Mouse (Mus musculus) embryonic stem cell, embryonic (primary cell): ENCODE data around the gene Elfn2.

Experiments used
- CTCF ChIA-PET, 4 experiments: fragments of 300-600 bp in 2 of 4; fragments of 350-600 bp in 2 of 4; sonication (Branson Sonifier 250); formaldehyde crosslinking; loops; one replicate each; lab custom pipeline; 2022; ENCODE audit warnings: inconsistent platforms in 2 of 4; lab: Charles Lee
- POLR2A ChIA-PET, 4 experiments: fragments of 300-600 bp in 2 of 4; fragments of 350-600 bp in 2 of 4; sonication (Branson Sonifier 250); formaldehyde crosslinking; loops; one replicate each; lab custom pipeline; 2022; ENCODE audit warnings: antibody characterized with exemption in 4 of 4, inconsistent platforms in 1 of 4; lab: Charles Lee

Gene Elfn2

DNA sequence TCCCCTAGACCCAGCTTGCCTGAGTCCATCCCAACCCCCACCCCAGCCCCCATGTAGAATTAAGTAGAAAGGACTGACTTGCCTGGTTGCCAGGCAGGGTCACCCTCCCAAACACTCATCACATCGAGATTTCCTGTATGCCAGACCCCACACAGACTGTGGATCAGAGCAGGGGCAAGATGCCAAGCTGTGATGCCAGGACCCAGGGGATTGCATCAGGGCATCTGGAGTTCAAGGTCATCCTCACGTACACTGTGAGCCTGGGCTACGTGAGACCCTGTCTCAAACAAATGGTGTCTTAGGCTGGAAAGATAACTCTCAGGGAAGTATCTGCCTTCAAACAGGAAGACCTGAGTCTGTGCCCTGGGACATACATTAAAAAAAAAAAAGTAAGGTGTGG, 11.9 kb downstream of the Elfn2 start:
- POLR2A ChIA-PET, result interaction anchor here in 1 of 4 experiments (0.7 kb wide), 1 partner anchor 46 kb away, joined by 4 read pairs; no protein-coding TSS in a partner anchor
- CTCF ChIA-PET, result no interaction called here

DNA sequence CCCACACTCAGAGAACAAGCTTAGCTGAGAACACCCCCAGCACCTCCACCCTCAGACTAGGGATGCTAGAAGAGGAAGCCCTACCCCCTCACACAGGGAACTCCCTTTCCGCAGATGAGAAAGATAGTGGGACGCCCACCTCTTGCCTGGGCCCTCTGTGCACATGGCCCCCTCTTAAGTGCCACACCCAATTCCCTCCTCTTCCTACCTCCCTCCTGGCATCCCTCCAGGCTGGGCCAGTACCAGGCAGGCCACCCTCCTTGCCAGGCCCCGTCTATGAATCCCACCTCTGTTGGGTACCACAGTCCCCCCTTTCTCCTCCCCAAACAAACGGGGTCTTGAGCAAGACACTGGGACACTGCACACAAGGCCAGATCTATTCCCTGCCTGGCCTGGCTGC, 13.7 kb downstream of the Elfn2 start:
- CTCF ChIA-PET, result no interaction called here
- POLR2A ChIA-PET, result no interaction called here

DNA sequence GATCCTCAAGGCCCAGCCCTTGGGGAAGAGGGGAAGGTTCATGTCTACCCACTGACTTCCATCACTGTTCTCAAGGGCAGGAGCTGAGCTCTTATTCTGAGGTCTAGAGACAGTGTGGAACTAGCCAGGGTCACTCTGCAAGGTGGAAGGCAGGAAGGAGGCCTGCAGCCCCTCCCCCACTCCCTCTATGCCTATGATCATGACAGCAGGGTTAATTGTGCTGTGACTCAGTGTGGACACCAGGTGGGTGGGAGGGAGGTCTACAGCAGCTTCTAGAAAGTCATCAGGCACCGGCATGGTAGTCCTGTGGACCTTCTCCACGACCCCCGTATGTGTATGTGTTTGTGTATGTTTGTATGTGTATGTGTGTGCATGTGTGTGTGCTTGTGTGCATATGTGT, 14.6 kb downstream of the Elfn2 start:
- CTCF ChIA-PET, result no interaction called here
- POLR2A ChIA-PET, result no interaction called here

DNA sequence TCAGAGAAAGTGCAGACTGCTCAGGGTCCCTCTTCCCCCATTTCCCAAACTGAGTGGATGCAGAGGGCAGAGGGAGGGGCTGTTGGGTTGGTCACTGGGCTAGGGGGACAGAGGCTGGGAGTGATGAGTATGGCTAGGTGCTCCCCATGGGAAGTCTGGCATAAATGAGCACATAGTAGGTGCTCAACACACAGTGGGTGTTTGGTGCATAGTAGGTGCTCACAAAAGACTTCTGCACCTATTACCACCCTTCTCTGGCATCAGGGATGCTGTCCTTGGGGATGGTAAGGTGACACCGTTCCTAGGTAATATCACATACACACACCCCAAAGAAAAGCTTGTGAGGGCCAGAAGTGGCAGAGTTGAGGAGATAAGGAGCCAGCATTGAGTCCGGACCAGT, 18.2 kb downstream of the Elfn2 start:
- CTCF ChIA-PET, result no interaction called here
- POLR2A ChIA-PET, result no interaction called here

DNA sequence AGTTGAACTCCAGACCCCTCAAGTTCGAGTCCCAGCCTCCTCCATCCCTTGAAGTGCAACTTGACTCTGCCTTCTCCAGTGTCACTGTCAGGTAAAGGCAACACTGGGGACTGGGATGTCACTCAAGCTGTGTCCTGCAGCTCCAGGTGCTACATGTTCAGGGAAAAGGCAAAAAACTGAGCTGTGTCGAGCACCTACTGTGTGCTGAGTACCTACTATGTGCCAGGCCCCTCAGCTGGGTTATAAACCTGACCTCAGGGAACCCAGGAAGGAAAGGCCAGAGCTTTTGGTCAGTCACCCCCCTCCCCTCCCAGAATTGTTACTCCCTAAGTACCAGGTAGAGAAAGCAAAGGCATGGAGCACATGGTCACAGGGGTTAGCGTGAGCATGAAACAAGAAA, 19.1 kb downstream of the Elfn2 start:
- CTCF ChIA-PET, result no interaction called here
- POLR2A ChIA-PET, result interaction anchor here in 1 of 4 experiments (0.6 kb wide), 1 partner anchor 620 kb away, joined by 3 read pairs; no protein-coding TSS in a partner anchor

DNA sequence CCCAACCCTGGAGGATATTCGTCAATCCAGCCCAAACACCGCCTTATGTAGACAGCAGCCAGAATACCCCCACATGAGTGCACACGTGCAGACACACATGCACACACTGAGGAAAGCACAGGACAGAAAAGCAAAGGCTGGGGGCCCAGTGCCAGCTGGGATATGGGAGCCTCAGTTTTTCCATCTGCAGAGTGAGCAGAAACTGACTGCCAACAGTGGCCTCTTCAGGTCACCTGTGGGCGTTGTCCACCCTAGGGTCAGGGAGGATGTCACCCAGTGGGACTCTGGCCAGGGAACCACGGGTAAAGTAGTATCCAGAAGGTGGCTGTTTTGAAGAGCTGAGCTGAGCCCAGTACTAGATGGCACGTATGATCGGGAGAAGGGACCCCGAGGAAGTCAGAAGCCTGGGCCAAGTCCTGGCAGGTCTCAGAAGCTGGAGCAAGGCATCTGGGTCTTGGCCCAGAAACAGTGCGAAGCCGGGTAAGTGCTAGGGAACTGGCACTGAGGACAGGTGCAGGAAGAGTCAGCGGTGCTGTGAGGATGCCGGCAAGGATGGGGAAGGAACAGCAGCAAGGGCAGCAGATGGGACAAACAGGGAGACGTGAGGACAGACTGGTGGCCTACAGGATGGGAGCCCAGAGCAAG, 20.0 kb downstream of the Elfn2 start:
- POLR2A ChIA-PET, result no interaction called here
- CTCF ChIA-PET, result interaction anchor here in 2 of 4 experiments (0.6 to 0.7 kb wide), 3 partner anchors 165 to 1049 kb away, joined by 3 to 13 read pairs (median 6); no protein-coding TSS in a partner anchor

DNA sequence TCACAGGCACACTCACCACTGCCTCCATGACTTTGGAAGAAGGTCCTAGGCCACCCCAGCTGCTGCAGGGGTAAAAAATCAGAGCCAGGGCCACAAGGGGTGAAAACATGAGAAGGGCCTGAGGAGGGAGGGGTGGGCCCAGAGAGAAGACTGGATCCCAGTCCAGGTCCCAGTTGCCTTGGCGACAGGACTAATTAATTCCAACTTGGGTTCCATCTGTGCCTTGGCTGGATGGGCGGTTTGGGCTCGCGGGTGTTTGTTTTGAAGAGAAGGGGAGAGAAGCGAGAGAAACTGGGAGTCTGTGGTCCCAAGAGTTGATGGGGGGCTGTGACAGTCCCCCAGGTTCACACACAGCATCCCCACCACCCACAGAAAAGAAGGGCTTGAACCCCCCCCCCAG, 20.5 kb downstream of the Elfn2 start:
- POLR2A ChIA-PET, result no interaction called here
- CTCF ChIA-PET, result interaction anchor here in 2 of 4 experiments (0.6 to 0.7 kb wide), 2 partner anchors 165 to 245 kb away, joined by 6 to 13 read pairs; no protein-coding TSS in a partner anchor

DNA sequence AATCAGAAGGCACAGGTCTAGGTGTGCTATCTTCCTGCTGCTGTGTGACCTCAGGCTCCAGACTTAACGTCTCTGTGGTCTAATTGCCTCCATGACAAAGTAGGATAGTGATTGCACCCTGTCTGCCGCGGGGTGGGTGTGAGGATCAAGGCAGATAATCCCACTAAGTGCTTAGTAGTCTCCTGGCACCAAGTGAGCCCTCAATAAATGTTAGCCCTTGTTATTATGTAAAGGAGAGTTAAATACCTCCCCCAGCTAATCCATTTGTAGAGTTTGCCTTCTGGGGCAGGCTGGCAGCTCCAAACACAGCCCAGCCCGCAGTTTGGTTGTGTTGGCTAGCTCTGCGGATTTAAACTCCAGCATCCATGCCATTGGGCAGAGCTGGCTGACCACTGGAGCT, 22.8 kb downstream of the Elfn2 start:
- CTCF ChIA-PET, result interaction anchor here in 2 of 4 experiments (0.9 to 1.0 kb wide), 2 partner anchors 24 to 40 kb away, joined by 3 read pairs; no protein-coding TSS in a partner anchor
- POLR2A ChIA-PET, result interaction anchor here in 1 of 4 experiments (1.1 kb wide), 1 partner anchor 12 kb away, joined by 3 read pairs; no protein-coding TSS in a partner anchor

DNA sequence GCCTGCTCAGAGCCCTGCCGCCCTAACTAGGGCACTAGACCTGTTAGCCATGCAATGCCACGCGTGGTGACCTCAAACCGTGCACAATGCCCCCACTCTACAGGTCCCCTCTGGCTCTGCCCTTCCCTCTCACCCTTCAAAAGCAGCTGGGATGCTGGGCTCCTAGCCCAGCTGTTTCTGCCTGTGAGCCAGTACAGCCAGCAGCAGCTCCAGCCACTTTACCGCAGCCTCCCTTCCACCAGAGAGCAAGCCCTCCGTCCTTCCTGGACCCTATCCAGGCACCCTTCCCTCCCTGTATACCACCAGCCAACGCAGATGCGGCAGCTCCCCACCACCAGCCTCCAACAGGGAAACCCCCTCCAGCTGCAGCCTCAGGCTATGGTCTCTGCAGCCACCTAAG, 26.1 kb downstream of the Elfn2 start:
- CTCF ChIA-PET, result interaction anchor here in 1 of 4 experiments (0.5 kb wide), 1 partner anchor 8 kb away, joined by 3 read pairs; no protein-coding TSS in a partner anchor
- POLR2A ChIA-PET, result interaction anchor here in 1 of 4 experiments (1.0 kb wide), 1 partner anchor 81 kb away, joined by 3 read pairs; no protein-coding TSS in a partner anchor

DNA sequence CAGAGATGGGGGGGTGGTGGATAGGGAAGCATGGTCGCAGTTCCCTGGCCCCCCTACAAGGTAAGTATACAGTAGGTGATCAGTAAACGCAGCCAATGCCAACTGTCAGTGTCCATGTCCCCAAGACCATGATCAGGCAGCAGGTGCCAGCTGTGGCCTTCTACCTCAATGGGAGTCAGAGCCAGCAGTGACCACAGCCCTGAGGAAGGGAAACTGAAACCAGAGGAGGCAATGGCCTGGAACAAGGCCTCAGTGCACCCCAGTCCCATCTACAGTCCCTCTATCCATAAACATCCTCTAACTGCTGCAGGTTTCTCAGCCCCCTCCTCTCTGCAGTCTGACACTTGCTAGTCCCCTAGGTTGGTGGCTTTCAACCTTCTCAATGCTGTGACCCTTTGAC, 27.9 kb downstream of the Elfn2 start:
- ChIA-PET CTCF (interaction anchor here in 2 of 4 experiments (1.3 to 1.6 kb wide), 2 partner anchors 29 to 67 kb away, joined by 3 read pairs; no protein-coding TSS in a partner anchor), POLR2A (interaction anchor here in 1 of 4 experiments (0.8 kb wide), 1 partner anchor 28 kb away, joined by 4 read pairs; no protein-coding TSS in a partner anchor)

DNA sequence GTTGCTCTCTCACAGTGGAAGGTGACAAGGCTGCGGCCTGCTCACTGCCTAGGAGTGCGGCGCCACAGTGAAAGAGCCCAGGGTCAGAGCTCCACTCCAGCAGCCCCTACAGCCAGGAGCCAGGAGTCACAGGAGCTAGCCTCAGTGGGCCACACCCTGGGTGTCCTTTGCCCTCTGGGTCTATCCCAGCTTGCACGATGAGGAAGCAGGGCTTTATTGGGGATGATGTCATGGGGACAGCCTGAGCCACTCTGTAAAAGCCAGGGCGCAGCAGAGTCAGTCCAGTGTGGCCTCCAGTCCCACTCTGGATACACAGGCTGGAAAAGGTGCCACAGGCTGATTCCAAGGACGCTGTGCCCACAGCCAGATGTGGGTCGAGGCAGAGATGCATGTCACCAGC, 31.7 kb downstream of the Elfn2 start:
- POLR2A ChIA-PET, result interaction anchor here in 2 of 4 experiments (0.6 to 1.2 kb wide), 2 partner anchors 76 to 296 kb away, joined by 3 to 4 read pairs; no protein-coding TSS in a partner anchor
- CTCF ChIA-PET, result interaction anchor here in 1 of 4 experiments (0.6 kb wide), 1 partner anchor 114 kb away, joined by 5 read pairs; the partner anchor contains the start of gene Rac2

DNA sequence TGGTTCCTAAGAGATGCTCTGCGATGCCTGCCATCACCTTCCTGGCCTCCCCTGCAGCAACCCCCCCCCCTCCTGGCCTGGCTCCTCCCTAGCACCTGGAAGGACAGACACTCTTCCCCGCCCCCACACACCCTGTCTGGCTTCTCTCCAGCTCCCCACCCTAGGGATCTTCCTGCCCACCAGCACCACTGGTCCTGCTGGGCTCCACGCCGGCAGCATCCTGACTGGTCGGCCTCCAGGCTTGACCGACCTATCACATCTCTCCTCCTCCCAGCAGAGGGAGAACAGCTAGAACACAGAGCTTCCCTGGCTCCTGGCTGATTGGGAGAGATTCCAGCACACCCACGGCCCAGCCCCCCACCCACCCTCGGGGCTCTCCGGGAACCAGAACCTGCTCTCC, 34.5 kb downstream of the Elfn2 start:
- CTCF ChIA-PET, result interaction anchor here (0.5 to 1.5 kb wide), 7 partner anchors 9 to 596 kb away, joined by 3 to 8 read pairs (median 4); no protein-coding TSS in a partner anchor

DNA sequence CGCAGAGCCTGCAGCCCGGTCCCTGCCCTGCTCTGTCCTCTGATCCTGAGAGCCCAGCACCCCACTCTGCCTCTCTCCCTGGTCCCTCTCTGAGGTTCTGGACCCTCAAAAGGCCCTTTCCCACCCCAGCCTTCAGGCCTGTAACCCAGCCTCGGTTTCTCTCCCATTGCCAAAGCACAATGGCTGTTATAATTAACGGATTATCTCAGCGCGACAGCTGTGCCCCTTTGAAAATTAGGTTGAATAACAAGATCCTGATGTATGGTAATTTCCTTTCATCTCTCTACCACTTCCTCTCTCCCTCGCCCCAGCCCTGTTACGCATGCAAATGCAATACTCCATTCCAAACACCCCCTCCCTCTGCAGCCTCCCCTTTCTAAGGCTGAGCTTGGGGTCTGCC, 35.1 kb downstream of the Elfn2 start:
- ChIA-PET CTCF (interaction anchor here in 3 of 4 experiments (0.5 to 1.5 kb wide), 4 partner anchors 60 to 506 kb away, joined by 3 to 8 read pairs (median 4); no protein-coding TSS in a partner anchor), POLR2A (interaction anchor here in 2 of 4 experiments (0.6 to 0.7 kb wide), 4 partner anchors 12 to 166 kb away, joined by 3 to 7 read pairs (median 3); no protein-coding TSS in a partner anchor)

More for the DNA sequence above, 34.5 kb downstream of the Elfn2 start:
- POLR2A ChIA-PET, result interaction anchor here in 1 of 4 experiments (0.6 to 0.7 kb wide), 3 partner anchors 12 to 166 kb away, joined by 3 read pairs; no protein-coding TSS in a partner anchor

DNA sequence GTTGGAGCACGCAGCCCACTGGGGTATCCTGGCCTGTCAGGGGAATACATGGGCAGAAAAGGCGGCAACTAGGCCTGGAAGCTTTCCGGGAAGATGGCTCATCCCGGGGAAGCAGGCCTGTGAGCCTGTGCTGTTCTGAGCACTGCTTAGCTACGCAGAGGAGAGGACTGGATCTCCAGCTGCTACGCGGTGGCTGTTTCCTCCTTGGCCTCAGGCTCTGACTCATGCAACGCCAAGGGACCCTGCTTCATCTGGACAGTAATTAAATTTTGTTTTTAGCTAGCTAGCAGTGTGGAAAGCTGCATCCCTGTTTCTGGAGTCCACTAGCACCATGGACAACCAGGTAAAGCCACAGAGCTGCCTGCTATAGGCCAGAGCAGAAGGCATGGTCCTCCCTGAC, 36.8 kb downstream of the Elfn2 start:
- ChIA-PET CTCF (no interaction called here), POLR2A (no interaction called here)

DNA sequence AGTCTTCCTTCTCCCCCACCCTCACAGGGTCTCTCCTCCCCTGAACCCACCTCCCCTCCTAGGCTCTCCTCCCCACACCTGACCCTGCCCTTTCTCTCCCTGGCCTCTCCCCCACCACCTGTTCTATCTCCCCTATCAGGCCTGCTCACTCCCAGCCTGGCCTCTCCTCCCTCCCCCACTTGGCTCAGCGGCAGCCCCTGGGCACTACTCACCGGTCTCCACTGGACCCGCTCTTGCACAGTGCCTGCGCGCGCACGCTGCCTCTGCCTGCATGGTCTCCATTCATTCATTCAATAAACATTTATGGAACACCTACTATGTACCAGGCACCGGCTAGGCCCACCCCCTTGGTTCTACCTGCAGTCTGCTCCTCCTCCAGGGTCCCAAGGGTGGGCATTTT, 37.3 kb downstream of the Elfn2 start:
- ChIA-PET CTCF (no interaction called here), POLR2A (interaction anchor here in 1 of 4 experiments (1.0 kb wide), 1 partner anchor 147 kb away, joined by 3 read pairs; no protein-coding TSS in a partner anchor)

DNA sequence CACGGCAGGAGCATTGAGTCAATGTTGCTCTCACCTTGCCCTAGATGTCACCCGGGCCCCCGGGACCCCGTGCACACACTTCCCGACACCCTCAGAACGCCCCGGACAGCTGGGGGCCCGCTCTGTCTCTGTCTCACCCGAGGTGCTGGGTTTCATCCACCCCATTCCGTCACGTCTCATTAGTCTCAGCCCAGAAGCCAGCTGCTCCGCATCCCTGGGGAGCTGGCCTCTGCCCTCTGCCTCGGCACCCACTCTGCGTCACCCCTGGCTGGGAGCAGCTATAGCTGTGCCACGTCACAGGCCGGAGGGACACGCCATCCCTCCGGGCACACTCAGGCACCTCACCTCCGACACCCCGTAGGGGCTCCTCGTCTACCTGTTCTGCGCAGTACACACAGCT, 38.3 kb downstream of the Elfn2 start:
- ChIA-PET POLR2A (interaction anchor here in 1 of 4 experiments (1.0 kb wide), 1 partner anchor 146 kb away, joined by 3 read pairs; no protein-coding TSS in a partner anchor), CTCF (interaction anchor here in 1 of 4 experiments (0.6 kb wide), 1 partner anchor 102 kb away, joined by 4 read pairs; no protein-coding TSS in a partner anchor)

DNA sequence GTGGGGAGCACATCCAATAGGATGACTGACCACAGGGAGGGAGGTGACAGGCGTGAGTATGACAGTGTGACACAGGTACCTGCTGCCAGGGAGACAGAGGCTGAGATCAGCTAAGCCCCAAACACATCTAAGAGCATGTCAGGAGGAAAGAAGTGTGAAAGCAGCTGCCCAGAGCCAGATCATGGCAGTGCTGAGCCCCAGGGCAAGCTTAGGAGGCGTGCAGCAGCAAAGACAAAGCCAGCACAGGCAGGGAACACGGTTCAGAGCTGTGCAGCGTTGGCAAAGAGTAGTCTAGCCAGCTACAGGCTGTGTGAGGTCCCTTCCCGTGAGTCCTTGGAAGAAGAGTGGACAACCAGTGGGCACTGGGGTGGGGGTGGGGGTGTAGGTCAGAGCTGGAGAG, 40.9 kb downstream of the Elfn2 start:
- ChIA-PET POLR2A (interaction anchor here in 1 of 4 experiments (1.3 kb wide), 1 partner anchor 41 kb away, joined by 3 read pairs; the partner anchor contains the start of gene Elfn2), CTCF (no interaction called here)

DNA sequence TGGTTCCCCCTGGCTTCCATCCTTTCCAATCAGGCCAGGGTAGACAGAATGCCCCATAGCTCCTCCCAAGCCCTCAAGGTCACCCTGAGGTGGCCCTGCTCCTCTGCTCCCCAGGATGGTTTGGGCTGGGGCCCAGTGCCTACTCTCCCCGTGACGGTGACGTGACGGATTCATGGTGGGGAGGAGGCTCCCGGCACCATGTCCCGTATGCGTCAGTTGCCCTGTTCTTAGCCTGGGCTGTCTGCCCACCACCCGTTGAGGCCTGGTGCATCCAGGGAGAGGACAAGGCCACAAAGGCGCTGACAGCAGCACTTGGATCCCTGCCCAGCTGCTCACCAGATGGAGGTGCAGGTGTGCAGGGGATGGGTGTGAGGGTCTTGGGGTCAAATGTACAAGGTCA, 41.6 kb downstream of the Elfn2 start:
- ChIA-PET CTCF (no interaction called here), POLR2A (interaction anchor here in 1 of 4 experiments (1.3 kb wide), 1 partner anchor 42 kb away, joined by 3 read pairs; the partner anchor contains the start of gene Elfn2)

DNA sequence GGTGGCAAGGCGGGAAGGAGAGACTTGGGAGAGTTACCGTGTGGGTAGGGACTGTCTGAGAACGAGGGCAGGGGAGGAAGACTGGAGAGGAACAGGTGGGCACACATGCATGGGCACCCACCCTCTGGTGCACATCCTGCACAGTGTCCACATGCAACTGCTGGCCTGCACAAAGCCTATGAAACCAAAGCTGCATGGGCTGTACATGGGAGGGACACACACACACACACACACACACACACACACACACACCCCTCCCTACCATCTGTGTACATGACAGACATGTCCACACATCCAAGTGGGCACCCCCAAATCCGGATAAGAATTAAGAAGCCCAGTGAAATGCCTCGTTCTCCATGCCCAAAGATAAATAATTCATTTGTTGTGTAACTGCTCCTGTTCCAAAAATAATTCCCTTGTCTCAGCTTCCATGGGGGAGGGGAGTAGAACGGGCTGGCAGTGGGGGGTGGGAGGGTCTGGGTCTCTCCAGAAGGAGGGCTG, 43.6 kb downstream of the Elfn2 start:
- ChIA-PET POLR2A (no interaction called here), CTCF (no interaction called here)
